Mouse (Mus musculus) layer of hippocampus, adult 9-10 months (tissue): ENCODE data around the gene Psg19.

Experiments used
- DNase-seq: peaks from one replicate; pipeline ENCODE4 v3.0.0; 2022; ENCODE audit warnings: low spot score

Psg19 gene

DNA sequence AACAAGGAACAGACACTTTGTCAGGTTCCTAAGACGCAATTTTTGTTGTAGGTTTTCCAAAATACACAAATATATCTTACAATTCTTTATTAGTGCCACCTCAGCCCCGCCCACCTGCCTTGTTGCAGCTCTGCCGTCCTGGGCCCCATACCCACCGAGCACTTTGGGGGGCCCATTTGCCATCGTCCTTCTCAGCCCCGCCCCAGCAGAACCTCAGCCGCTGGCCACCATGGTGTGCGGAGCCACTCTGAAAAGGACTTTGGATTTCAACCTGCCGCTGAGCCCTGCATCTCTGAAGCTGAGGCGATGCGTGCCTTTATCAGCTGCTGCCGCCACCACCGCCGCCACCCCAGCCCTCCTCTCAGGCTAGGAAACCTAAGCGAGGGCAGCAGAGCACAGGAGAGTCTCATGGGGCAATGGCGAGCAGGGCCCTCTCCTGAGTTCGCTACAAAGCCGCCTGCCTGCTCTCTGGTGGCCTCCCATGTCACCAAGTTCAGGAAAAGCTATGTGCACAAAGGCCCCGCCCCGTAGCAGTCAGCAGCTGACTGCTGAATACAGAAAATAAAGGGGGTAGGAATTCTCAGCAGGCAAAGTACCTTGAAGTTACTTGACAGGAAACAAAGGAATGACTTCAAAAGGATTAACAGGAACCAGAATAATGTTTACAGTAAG lies 52.0 kb downstream of the Psg19 start:
- DNase-seq = no peak
